Mouse (Mus musculus) spleen, adult 2 months (tissue): ENCODE measurements around the gene Gm44579.
A peak's percentile ranks its signal among the peaks of the same experiment; 100 is the strongest.

ENCODE experiments used
- CTCF ChIP-seq: fragments of 200-500 bp; IDR thresholded peaks from 2 replicates; pipeline ENCODE4 v1.5.1; 2011; ENCODE audit warnings: mild to moderate bottlenecking, inconsistent platforms; ENCODE audit not compliant: insufficient read depth, insufficient read length, insufficient replicate concordance; ENCODE audit errors: extremely low read depth
- POLR2A ChIP-seq: fragments of 200-500 bp; IDR thresholded peaks from 2 replicates; pipeline ENCODE4 v1.6.1; 2011; ENCODE audit warnings: low read depth, low read length, inconsistent platforms

DNA sequence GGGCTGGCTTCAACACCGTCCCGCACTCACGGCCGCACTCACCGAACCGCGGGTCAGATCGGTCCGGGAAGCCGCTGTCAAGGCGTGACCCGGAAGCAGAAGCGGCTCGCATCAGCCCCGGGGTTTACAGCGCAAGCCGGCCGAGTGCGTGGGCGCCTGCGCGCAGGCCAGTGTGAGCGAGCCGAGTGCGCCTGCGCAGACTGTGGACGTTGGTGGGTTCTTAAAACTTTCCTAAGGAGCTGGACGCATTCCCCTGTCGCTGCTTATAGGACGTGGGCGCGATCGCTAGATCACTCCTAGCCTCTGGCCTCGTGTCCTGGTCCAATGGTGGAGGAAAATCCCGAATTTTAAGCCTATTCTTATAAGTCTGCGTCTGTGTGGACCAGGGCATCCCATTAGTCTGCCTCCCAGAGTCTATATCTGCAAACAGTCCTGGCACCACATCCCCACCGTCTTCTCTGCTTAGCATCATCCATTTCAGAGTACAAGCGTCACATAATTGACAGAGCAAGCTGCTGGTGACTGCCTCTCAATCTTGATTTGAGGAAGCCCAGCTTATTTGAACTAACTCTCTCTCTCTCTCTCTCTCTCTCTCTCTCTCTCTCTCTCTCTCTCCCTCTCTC is 75.1 kb downstream of the Gm44579 start:
- peak; percentile 58 for TF ChIP-seq POLR2A
- no peak for TF ChIP-seq CTCF
